Mouse (Mus musculus) midbrain, embryonic 11.5 days (tissue): Measurements from ENCODE around the gene Bsdc1. TPM values are rescaled to one million over a fixed set of nuclear protein-coding genes. Genes with fewer than 3 reads are reported as not detected.

ENCODE experiments used
- ATAC-seq: fragments of 200-750 bp; cut with Nextera tagmentation; 2 replicates; pipeline ENCODE4 v1.8.0; 2017; ENCODE audit warnings: moderate TSS enrichment, moderate library complexity; ENCODE audit not compliant: low FRiP score
- DNase-seq: peaks from one replicate; pipeline ENCODE4 v3.0.0; 2015; ENCODE audit warnings: low spot score; ENCODE audit errors: missing footprints
- H3K27ac ChIP-seq: fragments of 300-500 bp; sonication (generic); 2 replicates; pipeline ENCODE4 v1.5.1; 2014; ENCODE audit warnings: low read depth, low read length
- H3K27me3 ChIP-seq: fragments of 300-500 bp; sonication (generic); 2 replicates; pipeline ENCODE4 v1.6.1; 2014; ENCODE audit warnings: mild to moderate bottlenecking, low read length, moderate library complexity, mixed read lengths; ENCODE audit not compliant: control insufficient read depth, insufficient read depth
- H3K36me3 ChIP-seq: fragments of 300-500 bp; sonication (generic); 2 replicates; pipeline ENCODE4 v1.6.1; 2014; ENCODE audit warnings: mild to moderate bottlenecking, low read length, moderate library complexity, mixed read lengths; ENCODE audit not compliant: control insufficient read depth, insufficient read depth
- H3K4me1 ChIP-seq: fragments of 300-500 bp; sonication (generic); 2 replicates; pipeline ENCODE4 v1.6.1; 2014; ENCODE audit warnings: low read length; ENCODE audit not compliant: control insufficient read depth, insufficient read depth
- H3K4me2 ChIP-seq: fragments of 300-500 bp; sonication (generic); 2 replicates; pipeline ENCODE4 v1.6.1; 2014; ENCODE audit warnings: mild to moderate bottlenecking, moderate library complexity
- H3K4me3 ChIP-seq: fragments of 300-500 bp; sonication (generic); 2 replicates; pipeline ENCODE4 v1.5.1; 2014; ENCODE audit warnings: low read depth, low read length
- H3K9ac ChIP-seq: fragments of 300-500 bp; sonication (generic); 2 replicates; pipeline ENCODE4 v1.6.1; 2014; ENCODE audit warnings: low read length
- H3K9me3 ChIP-seq: fragments of 300-500 bp; sonication (generic); 2 replicates; pipeline ENCODE4 v1.6.1; 2016; ENCODE audit warnings: low read length; ENCODE audit not compliant: control insufficient read depth
- WGBS: fragments of 180-500 bp; shearing (Covaris S2); extraction: QIAGEN DNeasy Blood & Tissue Kit; methylation state at CpG from one replicate; pipeline ENCODE4 v1.1.7; 2014; 5-methylcytosine and 5-hydroxymethylcytosine counted together
- polyA plus RNA-seq: library from polyadenylated mRNA; unstranded; fragments of >200 nt; fragmentation: Nextera tagmentation; extraction: Ambion mirVana; gene quantifications from 2 replicates; pipeline ENCODE4 v1.2.1, GENCODE M21; 2014

Gene Bsdc1
- polyA plus RNA-seq, 1 experiment from 2014 or later, result 23.3 TPM

DNA sequence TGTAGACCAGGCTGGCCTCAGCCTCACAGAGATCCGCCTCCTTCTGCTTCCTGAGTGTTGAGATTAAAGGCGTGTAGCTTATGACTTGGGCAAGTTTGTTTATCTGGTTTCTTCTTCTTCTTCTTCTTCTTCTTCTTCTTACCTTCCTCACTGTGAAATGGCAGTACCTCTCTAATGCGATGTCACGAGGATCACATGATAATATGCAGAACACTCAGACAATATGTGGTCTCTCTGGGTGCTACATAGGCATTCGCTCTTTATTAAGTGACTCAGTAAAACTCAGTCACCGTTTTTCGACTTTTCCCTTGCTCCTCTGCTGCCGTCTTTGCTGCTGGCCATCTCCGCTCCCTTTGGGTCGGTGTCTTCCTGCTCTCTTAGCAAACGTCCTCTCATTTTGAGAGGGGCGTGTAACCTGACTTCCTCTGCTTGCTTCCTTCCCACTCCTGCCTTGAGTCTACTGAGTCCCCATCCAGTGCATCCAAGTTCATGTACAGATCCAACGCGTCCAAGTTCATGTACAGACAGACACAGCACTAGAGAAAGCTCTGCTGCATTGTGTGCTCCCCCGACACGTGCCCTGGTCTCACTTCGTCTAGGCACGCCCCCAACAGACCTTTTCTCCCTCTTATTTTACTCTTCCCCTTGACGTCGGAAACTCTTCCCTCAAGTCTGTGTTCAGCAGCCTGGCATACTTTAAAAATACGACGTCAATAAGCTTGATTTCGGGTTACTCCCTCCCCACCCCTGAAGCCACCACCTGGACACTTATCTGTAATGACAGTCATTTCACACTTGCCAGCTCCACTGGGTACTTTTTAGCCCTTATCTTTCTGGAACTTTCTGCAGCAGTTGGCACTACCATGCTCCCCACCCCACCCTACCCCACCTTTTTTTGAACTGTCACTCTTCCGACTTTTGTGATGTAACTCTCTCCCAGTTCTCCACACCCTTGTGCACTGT lies 2.0 kb downstream of the Bsdc1 start:
- 90% methylated on average over 24 of the region's 24 CpGs for WGBS

DNA sequence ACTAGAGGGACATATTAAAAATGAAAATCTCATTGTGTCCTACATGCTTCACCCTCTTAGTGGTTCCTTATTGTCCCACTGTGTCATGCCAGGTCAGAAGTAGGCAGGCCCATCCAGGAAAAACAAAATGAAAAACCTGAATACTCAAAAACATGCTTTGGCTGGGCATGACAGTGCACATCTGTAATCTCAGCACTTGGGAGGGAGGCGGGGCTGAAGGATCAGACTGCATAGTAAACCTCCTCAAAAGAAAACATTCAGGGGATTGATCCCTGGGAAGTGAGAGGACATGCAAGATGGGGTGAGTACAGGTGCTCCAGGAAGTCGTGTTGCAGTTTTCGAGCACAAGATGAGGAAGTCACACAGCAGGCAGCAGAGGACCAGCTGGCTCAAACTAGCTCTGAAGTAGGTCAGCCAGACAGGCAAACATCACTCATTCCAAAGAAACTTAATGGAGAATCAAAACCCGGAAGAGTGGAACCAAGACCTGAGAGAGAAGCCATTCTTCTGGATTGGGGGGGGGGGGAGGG lies 3.0 kb downstream of the Bsdc1 start:
- Histone ChIP-seq H3K4me3 (no peak overlapping the region), H3K9me3 (no peaks in the 10 kb centered on the region), H3K4me1 (peaks cover 13% of the 10 kb centered on the region), H3K9ac (no peak overlapping the region), H3K4me2 (no peak overlapping the region), H3K27me3 (no peaks in the 10 kb centered on the region), H3K36me3 (peaks cover 11% of the 10 kb centered on the region; the same call in 1 of the 2 replicates), H3K27ac (no peak overlapping the region)
- 87% methylated on average over 4 of the region's 4 CpGs for WGBS
- ATAC-seq (no peak), DNase-seq (no peak)

More for the DNA sequence above, 2.0 kb downstream of the Bsdc1 start:
- no peak overlapping the region for H3K27ac ChIP-seq
- ATAC-seq (no peak), DNase-seq (peak; percentile 28)
- H3K36me3 ChIP-seq, result 0 out of 2 replicates have a peak, but pooled peaks cover 6% of the 10 kb centered on the region
- H3K4me3 ChIP-seq, result no peak overlapping the region
- no peaks in the 10 kb centered on the region for H3K9me3 ChIP-seq
- H3K4me2 ChIP-seq, result no peak overlapping the region
- H3K27me3 ChIP-seq, result no peaks in the 10 kb centered on the region
- H3K4me1 ChIP-seq, result peaks cover 13% of the 10 kb centered on the region
- H3K9ac ChIP-seq, result no peak overlapping the region

DNA sequence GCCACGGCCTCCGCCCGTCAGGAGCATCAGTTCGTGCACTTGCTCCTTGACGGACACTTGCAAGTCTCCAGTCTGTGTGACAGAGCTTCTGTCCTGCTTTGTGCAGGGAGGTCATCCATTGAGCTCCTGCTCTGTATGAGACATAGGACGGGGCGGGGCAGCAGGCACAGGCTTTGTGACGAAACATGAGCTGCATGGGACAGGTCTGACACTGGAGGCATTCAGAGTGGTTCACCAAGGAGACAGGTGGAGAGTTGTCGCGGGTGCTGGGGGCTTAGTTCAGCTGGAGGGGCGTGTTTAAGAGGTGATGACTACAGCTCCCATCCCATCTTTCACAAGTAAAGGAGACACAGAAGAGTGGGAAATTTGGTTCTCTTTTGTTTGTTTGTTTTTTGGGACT lies 14.7 kb downstream of the Bsdc1 start:
- Histone ChIP-seq H3K4me3 (no peak overlapping the region), H3K4me1 (no peaks in the 10 kb centered on the region), H3K9ac (no peak overlapping the region), H3K27ac (no peak overlapping the region), H3K9me3 (no peaks in the 10 kb centered on the region), H3K27me3 (no peaks in the 10 kb centered on the region), H3K36me3 (peaks cover 24% of the 10 kb centered on the region), H3K4me2 (no peak overlapping the region)
- peak; percentile 10 for DNase-seq
- no peak for ATAC-seq
- 94% methylated on average over 11 of the region's 11 CpGs for WGBS

DNA sequence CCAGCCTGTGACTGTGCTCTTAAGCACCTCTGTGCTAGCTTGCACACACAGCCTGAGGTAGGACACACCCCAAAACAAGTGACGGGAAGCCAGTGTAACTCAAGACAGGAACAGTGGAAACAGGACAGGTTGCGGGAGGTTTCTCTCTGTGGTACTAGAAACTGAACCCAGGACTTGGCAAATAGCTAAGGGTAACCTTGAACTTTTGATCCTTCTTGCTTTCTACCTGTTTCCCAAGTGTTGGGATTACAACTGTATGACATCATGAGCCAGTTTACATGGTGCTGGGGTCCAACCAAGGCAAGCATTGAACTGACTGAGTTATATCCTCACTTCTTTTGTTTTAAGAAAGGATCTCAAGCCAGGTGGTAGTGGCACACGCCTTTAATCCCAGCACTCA lies 18.5 kb downstream of the Bsdc1 start:
- DNase-seq, result peak; percentile 28
- no peaks in the 10 kb centered on the region for H3K27me3 ChIP-seq
- WGBS, result 95% methylated on average over 3 of the region's 3 CpGs

DNA sequence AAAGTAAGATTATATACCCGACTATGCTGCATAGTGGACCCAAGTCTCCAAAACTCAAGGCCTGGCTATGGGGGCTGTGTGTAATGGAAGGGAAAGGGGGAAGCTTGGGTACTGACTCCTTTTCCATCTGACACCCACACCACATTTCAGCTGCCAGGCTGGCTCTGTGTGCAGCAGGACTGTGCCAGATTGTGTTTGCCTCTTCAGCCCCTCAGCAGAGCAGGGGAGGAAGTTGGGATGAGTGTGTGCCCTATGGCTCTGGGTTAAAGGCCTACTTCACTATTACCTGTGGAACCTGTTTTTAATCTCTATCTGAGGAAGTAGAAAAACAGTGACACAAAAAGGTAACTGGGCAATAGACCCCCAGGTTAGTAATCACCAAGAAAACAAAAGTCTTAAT lies 19.7 kb downstream of the Bsdc1 start:
- Histone ChIP-seq H3K4me2 (no peak overlapping the region), H3K4me1 (no peaks in the 10 kb centered on the region), H3K27ac (no peak overlapping the region), H3K9ac (no peak overlapping the region), H3K9me3 (no peaks in the 10 kb centered on the region), H3K36me3 (peaks cover 2% of the 10 kb centered on the region), H3K4me3 (no peak overlapping the region), H3K27me3 (no peaks in the 10 kb centered on the region)
- DNase-seq (peak; percentile 47), ATAC-seq (no peak)
- WGBS, result 90% methylated on average over 1 of the region's 1 CpGs

More for the DNA sequence above, 18.5 kb downstream of the Bsdc1 start:
- Histone ChIP-seq H3K9ac (no peak overlapping the region), H3K4me3 (no peak overlapping the region), H3K36me3 (peaks cover 5% of the 10 kb centered on the region; the same call in 1 of the 2 replicates), H3K4me2 (no peak overlapping the region), H3K27ac (no peak overlapping the region), H3K9me3 (no peaks in the 10 kb centered on the region), H3K4me1 (no peaks in the 10 kb centered on the region)
- ATAC-seq, result no peak

DNA sequence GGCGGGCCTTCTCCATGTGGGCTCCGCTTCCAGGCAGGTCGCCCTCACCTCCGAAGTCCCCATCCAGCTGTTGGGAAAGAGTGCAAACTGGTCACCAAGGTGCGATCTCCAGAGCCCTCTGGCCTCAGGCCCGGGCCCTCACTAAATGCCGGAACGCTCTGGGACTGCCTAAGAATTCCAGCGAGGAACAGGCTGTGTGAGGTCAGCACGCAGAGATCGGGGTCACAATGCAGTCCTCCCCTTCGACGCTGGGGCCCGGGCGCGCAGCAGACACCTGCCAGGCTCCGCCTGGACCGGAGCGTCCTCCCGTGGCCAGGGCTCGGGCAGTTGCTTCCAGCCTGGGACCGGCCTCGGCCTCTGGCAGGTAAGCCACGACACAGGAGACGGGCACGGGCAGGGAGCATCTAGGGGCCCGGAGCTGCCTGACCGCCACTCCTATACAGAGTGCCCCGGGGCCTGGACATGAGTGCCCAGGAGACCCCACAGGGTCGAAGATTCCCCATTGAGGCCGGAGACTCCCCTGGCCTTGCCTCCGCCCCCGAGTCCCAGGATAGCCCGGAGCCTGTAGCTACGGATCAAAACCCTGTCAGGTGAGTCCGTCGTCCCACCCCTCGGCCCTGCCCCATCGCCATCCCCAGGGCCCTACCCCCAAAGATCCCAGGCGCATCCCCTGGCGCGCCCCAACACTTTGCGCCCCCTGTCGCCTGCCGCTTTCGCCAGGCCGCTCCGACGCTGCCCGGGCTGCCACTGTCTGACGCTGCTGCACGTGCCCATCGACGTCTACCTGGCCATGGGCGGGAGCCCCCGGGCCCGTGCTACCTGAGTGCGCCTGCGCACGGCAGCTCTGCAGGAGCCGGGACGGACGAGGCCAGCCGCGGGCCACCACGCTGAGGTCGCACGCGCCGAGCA lies 29.8 kb downstream of the Bsdc1 start, which contains the start of the genes Tssk3 and Fam229a:
Tssk3 (minus strand) TSS at position 51 of the 909 bp plus-strand sequence.
Fam229a (plus strand) TSS at position 219 of the 909 bp plus-strand sequence.
- H3K4me3 ChIP-seq, result peak within 1 kb of the TSS; percentile 25
- H3K4me1 ChIP-seq, result peaks cover 17% of the 10 kb centered on the region
- H3K9me3 ChIP-seq, result no peaks in the 10 kb centered on the region
- peak within 1 kb of the TSS; percentile 33 for H3K9ac ChIP-seq
- 3% methylated on average over 70 of the region's 70 CpGs for WGBS
- peaks cover 15% of the 10 kb centered on the region for H3K27me3 ChIP-seq
- DNase-seq (peak; percentile 90), ATAC-seq (0 out of 2 replicates have a peak, but pooled peaks have one; percentile 22)
- peak within 1 kb of the TSS; percentile 48 for H3K4me2 ChIP-seq
- peaks cover 6% of the 10 kb centered on the region; the same call in 1 of the 2 replicates for H3K36me3 ChIP-seq
- no peak within 1 kb of the TSS; the same call in 1 of the 2 replicates for H3K27ac ChIP-seq

DNA sequence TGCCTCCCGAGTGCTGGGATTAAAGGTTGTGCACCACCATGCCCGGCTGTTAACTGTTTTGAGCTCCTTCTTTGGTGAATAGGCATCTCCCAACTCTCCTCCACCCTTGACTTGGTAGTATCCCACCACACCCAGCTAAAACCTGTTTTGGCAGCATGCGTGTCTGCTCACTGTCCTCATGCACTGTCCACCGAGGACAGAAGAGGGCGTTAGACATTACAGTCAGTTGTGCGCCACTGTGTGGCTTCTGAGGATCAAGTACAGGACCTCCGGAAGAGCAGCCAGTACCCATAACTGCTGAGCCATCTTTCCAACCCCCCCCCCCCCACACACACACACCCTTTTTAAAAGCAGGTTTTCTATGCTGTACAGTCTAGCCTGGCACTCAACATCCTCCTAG lies 33.3 kb downstream of the Bsdc1 start:
- no peak overlapping the region for H3K4me2 ChIP-seq
- H3K27ac ChIP-seq, result no peak overlapping the region
- peaks cover 15% of the 10 kb centered on the region for H3K27me3 ChIP-seq
- H3K9ac ChIP-seq, result no peak overlapping the region
- ATAC-seq (no peak), DNase-seq (peak; percentile 73)
- no peaks in the 10 kb centered on the region for H3K36me3 ChIP-seq
- 75% methylated on average over 6 of the region's 7 CpGs for WGBS
- H3K4me3 ChIP-seq, result no peak overlapping the region
- H3K4me1 ChIP-seq, result peaks cover 24% of the 10 kb centered on the region
- no peaks in the 10 kb centered on the region for H3K9me3 ChIP-seq

DNA sequence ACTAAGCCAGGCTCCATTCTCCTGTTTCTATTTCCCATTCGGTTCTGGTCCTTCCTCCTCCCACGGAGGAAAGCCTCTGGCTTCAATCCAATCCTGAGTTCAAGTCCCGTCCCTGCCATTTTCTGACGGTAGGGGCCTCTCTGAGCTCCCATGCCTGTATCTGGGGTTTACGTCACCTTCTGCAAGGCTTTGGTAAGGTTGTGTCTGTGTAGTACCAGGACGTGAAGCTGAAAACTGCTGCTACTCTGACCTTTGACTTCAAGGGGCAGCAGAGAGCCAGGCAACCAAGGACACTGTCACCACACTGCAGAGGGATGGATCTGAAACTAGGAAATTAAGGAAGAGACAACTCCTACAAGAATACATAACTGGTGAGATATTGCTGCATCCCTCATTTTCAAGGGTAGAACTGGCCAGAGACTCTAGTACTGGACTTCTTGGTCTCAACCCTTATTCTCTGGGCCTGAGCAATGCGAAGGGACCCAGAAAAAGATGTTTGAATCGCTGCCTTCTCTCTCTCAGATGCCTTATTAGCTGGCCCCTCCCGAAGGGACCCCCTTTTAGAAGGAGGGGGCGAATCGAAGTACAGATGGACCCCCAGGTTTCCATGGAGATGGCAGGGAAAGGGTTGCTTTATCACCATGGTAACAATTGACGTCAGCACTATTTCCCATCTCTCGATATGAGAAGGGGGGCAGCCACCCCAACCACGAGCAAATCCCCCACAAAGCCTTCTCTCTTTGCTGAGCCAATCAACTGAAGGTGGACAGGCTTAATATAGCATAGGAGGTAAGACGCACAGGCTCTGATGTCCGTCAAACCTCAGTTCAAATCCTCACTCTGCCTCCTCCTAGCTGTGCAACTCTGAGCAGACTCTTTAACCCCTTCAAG lies 34.5 kb downstream of the Bsdc1 start:
- WGBS, result 27% methylated on average over 16 of the region's 16 CpGs
- no peak for ATAC-seq

More for the DNA sequence above, 34.5 kb downstream of the Bsdc1 start:
- 0 out of 2 replicates have a peak overlapping the region, but pooled peaks have one; percentile 6 for H3K4me2 ChIP-seq
- H3K9ac ChIP-seq, result no peak overlapping the region; the same call in 1 of the 2 replicates
- no peaks in the 10 kb centered on the region for H3K9me3 ChIP-seq
- H3K27me3 ChIP-seq, result peaks cover 12% of the 10 kb centered on the region
- H3K36me3 ChIP-seq, result no peaks in the 10 kb centered on the region
- no peak overlapping the region for H3K4me3 ChIP-seq
- H3K27ac ChIP-seq, result peak overlapping the region; percentile 9; the same call in 1 of the 2 replicates
- H3K4me1 ChIP-seq, result peaks cover 24% of the 10 kb centered on the region
- DNase-seq, result peak; percentile 90
